Mouse (Mus musculus): ENCODE measurements around the gene Olfr1443. TPM values are rescaled to one million over a fixed set of nuclear protein-coding genes. Genes with fewer than 3 reads are reported as not detected.

Olfr1443 gene
- total and polyA plus RNA-seq, 2 experiments from 2014 or later = not detected

DNA sequence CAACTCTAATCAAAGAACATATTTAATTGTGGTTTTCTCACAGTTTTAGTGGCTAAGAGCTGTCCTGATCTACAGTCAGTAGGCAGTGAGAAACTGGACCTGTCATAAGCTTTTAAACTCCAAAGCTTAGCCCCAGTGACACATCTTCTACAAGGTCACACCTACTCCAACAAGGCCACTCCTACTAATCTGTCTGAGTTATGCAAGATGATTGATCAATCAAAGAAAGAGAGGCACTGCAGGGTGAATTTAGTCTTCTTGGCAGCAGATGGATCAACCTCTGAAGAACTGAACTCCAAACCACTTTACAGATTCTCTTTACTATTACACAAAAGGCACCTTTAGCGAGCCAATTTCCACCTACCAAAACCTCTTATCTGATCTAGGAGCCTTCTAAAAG lies 47.9 kb downstream of the Olfr1443 start:
- 83% methylated on average over 1 of the region's 1 CpGs for WGBS

DNA sequence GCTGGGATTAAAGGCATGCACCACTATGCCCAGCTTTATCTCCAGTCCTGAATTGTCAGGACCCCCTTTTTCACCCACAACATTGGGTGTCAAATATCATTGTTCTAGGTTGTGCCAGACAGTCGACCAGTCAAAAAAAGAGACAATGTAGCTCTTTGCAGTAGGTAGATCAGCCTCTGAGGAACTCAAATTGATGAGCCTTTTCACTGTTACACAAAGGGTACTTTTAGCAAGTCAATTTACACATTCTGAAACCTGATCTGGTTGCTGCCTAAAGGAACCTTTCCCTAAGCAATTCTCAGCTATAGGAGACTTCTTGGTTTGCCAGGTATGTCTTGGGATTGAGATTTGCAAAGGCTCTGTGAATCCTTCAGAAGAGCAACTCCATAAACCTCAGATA lies 53.1 kb downstream of the Olfr1443 start:
- no peak overlapping the region for H3K4me3 ChIP-seq (ENCODE audit: low read length)
- TF ChIP-seq CTCF (IDR thresholded peaks at IDR 0.05; ENCODE audit: low read depth) = no peak
- 42% methylated on average over 1 of the region's 1 CpGs for WGBS
- H3K27me3 ChIP-seq (ENCODE audit: insufficient read depth, low read length) = no peaks in the 10 kb centered on the region
- no peaks in the 10 kb centered on the region for H3K36me3 ChIP-seq (ENCODE audit: insufficient read depth, low read length)
- H3K9ac ChIP-seq (replicated peaks; ENCODE audit: low read length) = no peak overlapping the region
- DNase-seq (ENCODE audit: low spot score) (no peak), ATAC-seq (no peak)
- H3K9me3 ChIP-seq (ENCODE audit: low read length) = no peaks in the 10 kb centered on the region
- H3K4me2 ChIP-seq (ENCODE audit: low read depth, low read length) = no peak overlapping the region
- H3K27ac ChIP-seq = no peak overlapping the region
- no peaks in the 10 kb centered on the region for H3K4me1 ChIP-seq (ENCODE audit: insufficient read depth, low read length)

More for the DNA sequence above, 47.9 kb downstream of the Olfr1443 start:
- TF ChIP-seq CTCF (IDR thresholded peaks at IDR 0.05; ENCODE audit: low read depth) = no peak
- Histone ChIP-seq H3K27me3 (ENCODE audit: insufficient read depth, low read length) (no peaks in the 10 kb centered on the region), H3K36me3 (ENCODE audit: insufficient read depth, low read length) (no peaks in the 10 kb centered on the region), H3K27ac (no peak overlapping the region), H3K4me2 (ENCODE audit: low read depth, low read length) (no peak overlapping the region), H3K9ac (replicated peaks; ENCODE audit: low read length) (no peak overlapping the region), H3K4me1 (ENCODE audit: insufficient read depth, low read length) (no peaks in the 10 kb centered on the region), H3K4me3 (ENCODE audit: low read length) (no peak overlapping the region), H3K9me3 (ENCODE audit: low read length) (no peaks in the 10 kb centered on the region)
- ATAC-seq (no peak), DNase-seq (ENCODE audit: low spot score) (no peak)

DNA sequence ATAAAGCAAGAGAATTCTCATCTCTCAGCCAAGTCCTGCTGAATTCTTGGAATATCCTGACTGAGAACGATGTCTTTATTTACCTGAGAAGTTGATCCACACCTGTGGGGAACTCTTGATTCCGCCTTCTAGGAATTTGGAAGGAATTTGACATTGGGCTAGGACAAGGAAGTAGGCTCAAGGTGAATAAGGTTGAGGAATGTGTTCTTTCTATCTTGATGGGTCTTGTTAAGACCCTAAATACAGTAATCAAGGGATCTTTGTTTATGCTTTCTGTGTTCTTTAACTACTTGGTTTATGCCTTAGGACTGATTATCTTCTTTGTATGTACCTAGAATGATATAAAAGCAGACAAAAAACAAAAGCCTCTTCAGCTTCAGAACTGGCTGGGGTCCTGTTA lies 54.0 kb downstream of the Olfr1443 start:
- Histone ChIP-seq H3K36me3 (ENCODE audit: insufficient read depth, low read length) (no peaks in the 10 kb centered on the region), H3K4me2 (ENCODE audit: low read depth, low read length) (no peak overlapping the region), H3K27ac (no peak overlapping the region), H3K27me3 (ENCODE audit: insufficient read depth, low read length) (no peaks in the 10 kb centered on the region), H3K4me1 (ENCODE audit: insufficient read depth, low read length) (no peaks in the 10 kb centered on the region), H3K9ac (replicated peaks; ENCODE audit: low read length) (no peak overlapping the region), H3K4me3 (ENCODE audit: low read length) (no peak overlapping the region), H3K9me3 (ENCODE audit: low read length) (no peaks in the 10 kb centered on the region)
- DNase-seq (ENCODE audit: low spot score) (no peak), ATAC-seq (no peak)
- TF ChIP-seq CTCF (IDR thresholded peaks at IDR 0.05; ENCODE audit: low read depth) = no peak
- 83% methylated on average over 2 of the region's 2 CpGs for WGBS

Other genes starting within 250 kb of the Olfr1443 start
- 2.5 and 3.1 TPM in 2 replicates for gene Mpeg1, start 217.3 kb upstream of the Olfr1443 start, total RNA-seq (2014; rRNA removed)
- 1.0 and 1.2 TPM in 2 replicates for gene Mpeg1, start 217.3 kb upstream of the Olfr1443 start, polyA plus RNA-seq (2015; fragmentation: Nextera tagmentation; extraction: Ambion mirVana)
- 54.7 and 55.6 TPM in 2 replicates for gene Dtx4, start 176.7 kb upstream of the Olfr1443 start, total RNA-seq (2014; rRNA removed)
- gene Dtx4, start 176.7 kb upstream of the Olfr1443 start, polyA plus RNA-seq (2015; fragmentation: Nextera tagmentation; extraction: Ambion mirVana) = 23.3 and 24.6 TPM in 2 replicates
- 1.9 and 4.8 TPM in 2 replicates for gene Fam111a, start 132.4 kb upstream of the Olfr1443 start, total RNA-seq (2014; rRNA removed)
- gene Fam111a, start 132.4 kb upstream of the Olfr1443 start, polyA plus RNA-seq (2015; fragmentation: Nextera tagmentation; extraction: Ambion mirVana) = 3.2 and 3.3 TPM in 2 replicates
- 0.14 TPM in 1 of 2 replicates, not detected in the other for gene Gm4952, start 78.1 kb upstream of the Olfr1443 start, total RNA-seq (2014; rRNA removed)
- gene Gm4952, start 78.1 kb upstream of the Olfr1443 start, polyA plus RNA-seq (2015; fragmentation: Nextera tagmentation; extraction: Ambion mirVana) = 0.30 and 0.43 TPM in 2 replicates
- not detected in 2 replicates for gene Glyat, start 44.8 kb upstream of the Olfr1443 start, total RNA-seq (2014; rRNA removed)
- gene Glyat, start 44.8 kb upstream of the Olfr1443 start, polyA plus RNA-seq (2015; fragmentation: Nextera tagmentation; extraction: Ambion mirVana) = 0.05 TPM in 1 of 2 replicates, not detected in the other
- not detected in 2 replicates for gene Olfr1442, start 7.7 kb upstream of the Olfr1443 start, total RNA-seq (2014; rRNA removed)
- not detected in 2 replicates for gene Olfr1442, start 7.7 kb upstream of the Olfr1443 start, polyA plus RNA-seq (2015; fragmentation: Nextera tagmentation; extraction: Ambion mirVana)
- gene Keg1, start 17.7 kb downstream of the Olfr1443 start, total RNA-seq (2014; rRNA removed) = not detected in 2 replicates
- gene Keg1, start 17.7 kb downstream of the Olfr1443 start, polyA plus RNA-seq (2015; fragmentation: Nextera tagmentation; extraction: Ambion mirVana) = not detected in 2 replicates
- gene Cntf, start 87.5 kb downstream of the Olfr1443 start, total RNA-seq (2014; rRNA removed) = 0.42 and 1.3 TPM in 2 replicates
- gene Cntf, start 87.5 kb downstream of the Olfr1443 start, polyA plus RNA-seq (2015; fragmentation: Nextera tagmentation; extraction: Ambion mirVana) = 0.83 and 1.5 TPM in 2 replicates
- 42.5 and 49.1 TPM in 2 replicates for gene Zfp91, start 118.0 kb downstream of the Olfr1443 start, total RNA-seq (2014; rRNA removed)
- gene Zfp91, start 118.0 kb downstream of the Olfr1443 start, polyA plus RNA-seq (2015; fragmentation: Nextera tagmentation; extraction: Ambion mirVana) = 13.4 and 14.1 TPM in 2 replicates
- 0.83 and 1.8 TPM in 2 replicates for gene Lpxn, start 118.1 kb downstream of the Olfr1443 start, total RNA-seq (2014; rRNA removed)
- 1.1 and 1.2 TPM in 2 replicates for gene Lpxn, start 118.1 kb downstream of the Olfr1443 start, polyA plus RNA-seq (2015; fragmentation: Nextera tagmentation; extraction: Ambion mirVana)
- not detected in 2 replicates for gene Gm5244, start 168.6 kb downstream of the Olfr1443 start, total RNA-seq (2014; rRNA removed)
- gene Gm5244, start 168.6 kb downstream of the Olfr1443 start, polyA plus RNA-seq (2015; fragmentation: Nextera tagmentation; extraction: Ambion mirVana) = not detected in 2 replicates
- not detected in 2 replicates for gene Olfr1444, start 179.2 kb downstream of the Olfr1443 start, total RNA-seq (2014; rRNA removed)
- not detected in 2 replicates for gene Olfr1444, start 179.2 kb downstream of the Olfr1443 start, polyA plus RNA-seq (2015; fragmentation: Nextera tagmentation; extraction: Ambion mirVana)
- gene Olfr1445, start 205.7 kb downstream of the Olfr1443 start, total RNA-seq (2014; rRNA removed) = not detected in 2 replicates
- gene Olfr1445, start 205.7 kb downstream of the Olfr1443 start, polyA plus RNA-seq (2015; fragmentation: Nextera tagmentation; extraction: Ambion mirVana) = not detected in 2 replicates
- not detected in 2 replicates for gene Olfr1446, start 215.4 kb downstream of the Olfr1443 start, total RNA-seq (2014; rRNA removed)
- gene Olfr1446, start 215.4 kb downstream of the Olfr1443 start, polyA plus RNA-seq (2015; fragmentation: Nextera tagmentation; extraction: Ambion mirVana) = not detected in 2 replicates
- gene Olfr1447, start 225.6 kb downstream of the Olfr1443 start, total RNA-seq (2014; rRNA removed) = not detected in 2 replicates
- gene Olfr1447, start 225.6 kb downstream of the Olfr1443 start, polyA plus RNA-seq (2015; fragmentation: Nextera tagmentation; extraction: Ambion mirVana) = not detected in 2 replicates
- gene Olfr1448, start 246.3 kb downstream of the Olfr1443 start, total RNA-seq (2014; rRNA removed) = not detected in 2 replicates
- not detected in 2 replicates for gene Olfr1448, start 246.3 kb downstream of the Olfr1443 start, polyA plus RNA-seq (2015; fragmentation: Nextera tagmentation; extraction: Ambion mirVana)